Mouse (Mus musculus) lung, adult 2 months (tissue): ENCODE measurements around the gene Ptges2. TPM values are rescaled to one million over a fixed set of nuclear protein-coding genes. Genes with fewer than 3 reads are reported as not detected.

Experiments used
- DNase-seq: peaks from one replicate; pipeline ENCODE4 v3.0.0; 2022
- H3K4me1 ChIP-seq: fragments of 200-500 bp; 2 replicates; pipeline ENCODE4 v1.6.1; 2011; ENCODE audit warnings: low read length; ENCODE audit not compliant: control insufficient read depth, insufficient read depth
- H3K4me3 ChIP-seq: fragments of 200-500 bp; replicated peaks from 2 replicates; pipeline ENCODE3; 2011; ENCODE audit warnings: low read depth, mild to moderate bottlenecking, control low read depth, low read length; ENCODE audit errors: extremely low read depth
- CTCF ChIP-seq: fragments of 200-500 bp; IDR thresholded peaks from 2 replicates; pipeline ENCODE4 v1.5.1; 2011; ENCODE audit warnings: mild to moderate bottlenecking, low read length, control low read depth; ENCODE audit not compliant: insufficient read depth
- POLR2A ChIP-seq: fragments of 200-500 bp; IDR thresholded peaks from 2 replicates; pipeline ENCODE4 v1.6.1; 2011; ENCODE audit warnings: low read depth, mild to moderate bottlenecking, control low read depth, low read length, borderline replicate concordance; ENCODE audit errors: extremely low read depth
- WGBS: fragments of 180-500 bp; shearing (Covaris S2); methylation state at CpG from one replicate; pipeline ENCODE4 v1.1.7; 2018; 5-methylcytosine and 5-hydroxymethylcytosine counted together
- polyA plus RNA-seq: library from polyadenylated mRNA; depleted of rRNA; stranded (reverse); fragments of >200 nt; gene quantifications from 2 replicates; pipeline ENCODE4 v1.2.3, GENCODE M21; 2012

The Ptges2 gene
- polyA plus RNA-seq, 1 experiment = 23.8 TPM

DNA sequence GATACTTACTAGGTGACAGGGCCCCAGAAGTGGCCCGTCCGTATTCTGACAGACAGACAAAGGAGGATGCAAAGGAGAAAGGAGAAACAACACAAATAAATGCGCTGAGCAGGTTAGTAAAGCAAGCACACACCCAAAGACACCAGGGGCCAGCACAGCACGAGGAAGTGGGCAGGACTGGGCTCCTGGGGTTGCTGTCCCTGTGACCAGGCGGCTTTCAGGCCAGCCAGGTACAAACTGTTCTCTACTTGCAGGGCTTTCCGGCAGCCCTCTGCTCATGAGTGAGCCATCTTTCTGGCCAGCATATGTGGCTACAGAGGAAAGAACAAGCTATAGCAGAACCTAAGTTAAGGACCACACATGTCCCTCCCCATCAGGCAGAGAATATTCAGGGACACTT is 25.0 kb downstream of the Ptges2 start:
- Histone ChIP-seq H3K4me3 (no peak overlapping the region), H3K4me1 (peaks cover 30% of the 10 kb centered on the region)
- TF ChIP-seq CTCF (no peak), POLR2A (no peak)
- 82% methylated on average over 6 of the region's 6 CpGs for WGBS
- no peak for DNase-seq

DNA sequence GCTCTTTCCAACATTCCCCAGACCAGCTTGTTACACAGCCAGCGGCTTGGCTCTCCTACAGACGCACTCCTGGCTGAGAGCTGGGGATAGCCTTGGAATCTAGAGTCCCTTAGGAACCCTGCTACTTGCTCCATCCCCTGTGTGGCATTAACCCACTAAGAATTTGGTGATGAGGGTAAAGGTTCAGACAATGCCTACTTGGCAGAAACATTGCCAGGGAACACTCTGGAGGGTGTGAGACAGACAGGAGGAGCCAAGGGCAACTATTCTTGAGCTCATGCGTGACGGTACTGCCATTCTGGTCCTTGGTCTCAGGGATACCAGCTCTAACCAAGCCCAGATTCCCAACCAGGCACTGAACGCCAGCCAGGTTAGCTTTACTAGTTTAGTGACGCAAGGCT is 26.2 kb downstream of the Ptges2 start:
- Histone ChIP-seq H3K4me3 (no peak overlapping the region), H3K4me1 (peaks cover 30% of the 10 kb centered on the region)
- WGBS = 78% methylated on average over 6 of the region's 6 CpGs
- TF ChIP-seq POLR2A (no peak), CTCF (no peak)
- no peak for DNase-seq

DNA sequence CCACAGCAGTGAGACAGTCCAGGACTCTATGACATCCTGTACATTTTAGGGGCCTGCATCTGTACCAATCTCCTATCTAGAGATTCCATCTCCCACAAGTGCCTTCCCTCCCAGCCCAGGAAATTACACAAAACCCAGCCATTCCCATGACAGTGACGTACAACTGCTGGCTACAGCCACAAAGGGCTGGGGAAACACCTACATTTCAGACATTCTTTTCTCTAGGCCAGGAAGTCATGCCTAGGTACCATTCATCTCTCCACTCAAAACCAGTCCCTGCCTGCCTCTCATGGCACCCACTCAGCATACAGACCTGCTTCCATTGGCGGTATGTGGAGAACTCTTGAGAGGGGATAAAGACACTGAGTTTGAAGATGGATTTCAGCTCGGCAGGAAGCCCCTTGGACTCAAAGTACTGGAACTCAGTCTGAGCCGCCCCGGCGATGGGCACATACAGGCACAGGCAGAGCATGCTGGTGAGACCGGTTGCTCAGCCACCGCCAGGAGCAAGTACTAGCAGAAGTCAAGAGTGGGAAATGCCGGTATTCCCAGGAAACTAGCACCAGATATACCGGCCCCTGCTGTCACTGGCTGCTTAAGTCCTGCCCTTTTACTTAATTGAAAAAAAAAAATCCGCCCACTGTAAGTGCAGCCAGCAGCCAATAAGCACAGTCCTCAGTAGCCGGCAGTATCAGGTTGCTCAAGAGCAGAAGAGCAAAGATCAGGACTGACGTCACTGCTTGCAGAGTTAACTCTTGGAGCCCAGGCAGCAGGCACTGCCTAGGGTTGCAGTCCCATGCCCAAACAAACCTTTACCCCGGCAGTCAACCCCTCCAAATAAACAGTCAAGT is 28.0 kb downstream of the Ptges2 start:
- 10% methylated on average over 14 of the region's 14 CpGs for WGBS
- peak; percentile 80 for DNase-seq
- H3K4me3 ChIP-seq = peak overlapping the region; percentile 61
- no peak for TF ChIP-seq CTCF
- TF ChIP-seq POLR2A = peak; percentile 55; the same call in 1 of the 2 replicates
- peaks cover 42% of the 10 kb centered on the region for H3K4me1 ChIP-seq

DNA sequence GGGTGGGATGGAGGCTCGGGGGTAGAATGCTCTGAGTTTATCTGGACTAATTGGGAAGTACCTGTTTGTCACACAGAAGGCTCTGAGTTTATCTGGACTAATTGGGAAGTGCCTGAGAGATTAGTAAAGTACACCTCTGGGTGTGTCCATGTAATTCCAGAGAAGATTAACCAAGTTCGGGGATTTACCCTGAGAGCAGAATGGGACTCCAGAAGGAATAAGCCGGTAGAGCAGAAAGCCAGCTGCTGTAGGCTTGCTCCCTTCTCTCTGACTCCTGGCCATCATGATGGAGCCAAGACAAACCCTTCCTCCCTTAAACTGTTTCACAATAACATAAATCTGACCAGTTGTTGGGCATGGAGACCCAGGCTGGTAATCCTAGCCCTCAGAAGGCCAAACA is 29.1 kb downstream of the Ptges2 start:
- H3K4me1 ChIP-seq = peaks cover 50% of the 10 kb centered on the region
- no peak for DNase-seq
- no peak for TF ChIP-seq CTCF
- no peak for TF ChIP-seq POLR2A
- WGBS = 44% methylated on average over 3 of the region's 3 CpGs
- no peak overlapping the region for H3K4me3 ChIP-seq

DNA sequence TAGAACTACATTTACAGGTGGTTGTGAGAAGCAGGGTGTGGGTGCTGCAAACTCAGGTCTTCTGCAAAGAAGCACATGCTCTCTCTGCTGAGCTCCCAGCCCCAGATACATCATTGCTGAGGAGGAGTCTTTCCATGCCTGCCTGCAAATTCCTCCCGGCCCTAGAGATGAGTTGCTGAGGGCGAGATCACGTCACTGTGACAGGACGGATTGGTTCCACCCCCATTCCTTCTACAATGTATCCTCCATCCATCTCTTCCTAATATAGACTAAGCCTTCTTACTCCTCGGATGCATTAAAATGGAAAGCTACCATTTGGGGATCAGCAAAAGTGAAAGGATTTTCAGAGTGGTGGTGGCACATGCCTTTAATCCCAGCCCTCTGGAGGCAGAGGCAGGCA is 29.9 kb downstream of the Ptges2 start:
- DNase-seq = no peak
- peaks cover 50% of the 10 kb centered on the region for H3K4me1 ChIP-seq
- 71% methylated on average over 5 of the region's 5 CpGs for WGBS
- H3K4me3 ChIP-seq = no peak overlapping the region
- TF ChIP-seq CTCF (no peak), POLR2A (no peak)

DNA sequence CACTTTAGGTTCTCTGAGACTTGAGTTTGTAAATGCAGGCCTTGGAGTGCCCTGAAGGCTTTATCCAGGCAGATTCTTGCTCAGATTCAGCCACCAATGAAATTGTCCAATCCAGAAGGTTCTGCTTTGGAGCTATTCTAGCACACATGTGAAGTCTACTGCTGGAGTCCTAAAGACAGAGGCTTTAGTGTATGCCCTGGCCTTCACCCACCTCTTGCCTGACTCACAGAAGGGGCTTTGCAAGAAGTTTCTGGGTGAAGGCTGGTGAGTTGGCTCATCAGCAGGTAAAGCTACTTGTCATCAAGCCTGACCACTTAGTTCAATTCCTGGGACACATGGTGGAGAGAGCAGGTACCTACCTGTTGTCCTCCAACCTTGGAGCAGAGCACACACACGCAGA is 30.4 kb downstream of the Ptges2 start:
- H3K4me1 ChIP-seq = peaks cover 50% of the 10 kb centered on the region
- WGBS = 91% methylated on average over 1 of the region's 1 CpGs
- no peak for DNase-seq

DNA sequence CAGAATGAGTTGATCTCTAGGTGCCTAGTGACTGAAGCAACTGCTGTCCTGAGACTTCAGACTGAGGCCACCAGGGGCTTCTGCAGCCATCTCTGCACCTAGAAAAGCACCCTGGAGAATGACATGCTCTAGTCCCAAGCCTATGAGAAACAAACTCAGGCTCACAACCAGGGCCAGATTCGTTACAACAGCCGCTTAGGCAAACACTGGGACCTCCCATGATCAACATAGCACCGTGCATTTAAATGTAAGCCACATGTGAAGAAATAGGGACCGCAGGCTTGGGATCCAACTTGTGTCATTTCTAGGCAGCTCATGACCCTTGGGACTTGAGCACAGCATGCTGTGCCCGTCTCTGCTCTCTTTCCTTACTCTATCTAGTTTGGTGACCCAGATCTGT is 32.0 kb downstream of the Ptges2 start:
- WGBS = 48% methylated on average over 5 of the region's 5 CpGs
- peaks cover 38% of the 10 kb centered on the region for H3K4me1 ChIP-seq
- TF ChIP-seq CTCF = no peak
- TF ChIP-seq POLR2A = no peak
- H3K4me3 ChIP-seq = no peak overlapping the region
- DNase-seq = no peak

More for the DNA sequence above, 30.4 kb downstream of the Ptges2 start:
- TF ChIP-seq POLR2A = no peak
- TF ChIP-seq CTCF = no peak
- no peak overlapping the region for H3K4me3 ChIP-seq

DNA sequence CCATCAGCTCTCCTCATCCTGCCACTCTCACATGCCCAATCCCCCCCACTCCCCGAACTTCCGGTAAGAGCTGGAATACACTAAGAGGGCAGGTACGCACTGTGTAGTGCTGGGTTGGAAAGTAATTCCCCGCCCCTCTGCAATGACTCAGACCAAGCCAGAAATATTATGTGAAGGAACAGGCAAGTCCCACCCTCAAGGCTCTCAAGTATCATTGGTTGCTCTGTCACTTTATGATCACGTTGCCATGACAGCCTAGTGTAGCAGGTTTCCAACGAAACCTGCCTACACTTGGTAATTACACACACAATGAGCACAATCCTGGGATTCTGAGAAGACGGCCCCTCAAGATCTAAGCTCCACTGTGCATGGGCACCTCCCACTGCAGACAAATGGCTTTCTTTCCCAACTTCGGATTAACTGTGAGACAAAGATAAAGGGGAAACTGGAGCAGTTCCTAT is 32.6 kb downstream of the Ptges2 start:
- no peak overlapping the region for H3K4me3 ChIP-seq
- WGBS = 20% methylated on average over 8 of the region's 8 CpGs
- peaks cover 33% of the 10 kb centered on the region for H3K4me1 ChIP-seq
- DNase-seq = peak; percentile 44
- no peak for TF ChIP-seq CTCF
- TF ChIP-seq POLR2A = no peak

DNA sequence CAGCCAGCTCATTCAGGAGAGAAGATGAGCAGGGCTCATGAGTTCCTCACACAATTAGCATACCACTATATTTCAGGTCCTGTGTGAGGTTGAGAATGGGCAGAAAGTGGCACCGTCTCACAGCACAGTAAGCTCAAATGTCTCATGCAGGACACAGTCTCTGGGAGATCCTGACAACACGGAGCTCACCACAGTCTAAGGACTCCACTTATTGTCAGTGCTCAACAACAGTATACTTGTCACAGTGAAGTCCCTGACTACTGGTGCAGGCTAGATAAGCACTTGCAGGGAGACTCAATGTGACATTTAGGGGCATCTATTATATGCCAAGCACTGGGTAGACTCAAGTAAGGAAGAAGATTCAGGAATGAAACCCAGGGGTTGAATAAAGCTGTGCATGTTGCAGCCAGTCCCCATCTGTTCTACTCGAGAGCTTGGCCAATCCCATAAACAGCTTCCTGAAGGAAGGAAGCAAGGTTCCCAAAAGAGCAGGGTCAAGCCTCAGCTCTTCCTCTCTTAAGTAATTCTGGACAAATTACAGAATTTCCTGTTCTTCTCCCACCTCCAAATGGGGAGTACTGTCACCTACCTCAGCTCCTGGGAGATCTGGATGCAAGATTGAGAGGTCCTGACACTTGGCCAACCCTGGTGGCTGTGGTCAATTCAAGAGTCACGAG is 33.7 kb downstream of the Ptges2 start:
- peaks cover 30% of the 10 kb centered on the region for H3K4me1 ChIP-seq
- 44% methylated on average over 4 of the region's 4 CpGs for WGBS
- H3K4me3 ChIP-seq = no peak overlapping the region
- no peak for TF ChIP-seq POLR2A
- no peak for TF ChIP-seq CTCF
- no peak for DNase-seq
